Mouse (Mus musculus): Measurements from ENCODE around the gene Cyren.
A peak's percentile ranks its signal among the peaks of the same experiment; 100 is the strongest.

Cyren gene

GRCm38 (mm10) chr6:34865711-34866593 lies 11.9 kb downstream of the Cyren start:
- DNase-seq, result no peak

DNA sequence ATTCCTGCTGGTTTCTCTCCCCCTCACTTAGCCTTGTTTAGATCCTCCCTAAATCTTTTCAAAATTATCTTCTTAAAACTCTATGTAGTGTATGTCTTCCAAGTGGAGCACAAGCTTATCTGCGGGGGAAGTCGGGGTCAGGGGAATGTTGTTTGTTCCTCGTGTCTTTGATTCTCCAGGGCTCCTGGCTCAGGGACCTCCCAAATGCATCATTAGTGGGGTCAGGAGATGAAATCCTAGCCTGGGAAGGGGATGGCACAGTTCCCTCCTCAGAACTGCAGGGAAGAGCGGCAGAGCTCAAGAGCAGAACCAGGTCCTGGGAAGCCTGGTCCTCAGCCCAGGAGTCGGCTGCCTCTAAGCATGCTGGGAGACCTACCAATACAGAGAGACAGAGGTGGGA lies 12.6 kb downstream of the Cyren start:
- no peak for DNase-seq

- no peak for DNase-seq
These were observed 13.9 kb downstream of the Cyren start for GRCm38 (mm10) chr6:34863786-34864514.

DNA sequence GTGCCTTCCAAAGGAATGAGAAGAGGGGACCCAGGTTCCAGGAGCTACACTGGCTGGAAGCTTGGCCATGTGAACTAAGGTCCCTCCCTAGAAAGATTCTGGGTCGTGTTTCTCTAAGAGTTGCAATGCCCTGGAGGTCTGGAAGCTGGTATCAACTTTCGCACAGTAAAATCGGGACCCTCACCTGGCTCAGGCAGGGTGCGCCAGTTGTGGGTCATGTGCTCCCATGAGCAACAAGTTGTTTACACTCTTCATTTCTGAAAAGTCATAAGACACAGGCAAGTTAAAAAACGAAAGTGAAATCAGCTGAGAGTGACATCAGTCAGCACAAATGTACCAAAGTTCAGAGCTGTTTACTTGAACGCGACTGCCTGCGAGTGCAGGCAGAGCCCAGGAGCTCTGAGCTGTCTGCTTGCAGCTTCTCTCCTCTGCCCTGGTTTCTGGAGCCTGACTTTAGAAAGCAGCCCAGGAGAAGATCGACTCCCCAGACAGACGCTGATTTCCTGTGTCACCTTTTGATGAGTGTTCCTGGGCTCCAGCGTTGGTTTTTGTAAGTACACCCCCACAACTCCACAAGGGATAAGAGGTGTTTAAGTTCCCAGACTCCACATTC lies 15.0 kb downstream of the Cyren start, which contains the start of gene Tmem140:
Gene Tmem140, plus strand, starts transcription at position 356 of the 613 bp plus-strand sequence.
- DNase-seq, result peak; percentile 65

GRCm38 (mm10) chr6:34862381-34862780 lies 15.5 kb downstream of the Cyren start:
- peak; percentile 65 for DNase-seq

DNA sequence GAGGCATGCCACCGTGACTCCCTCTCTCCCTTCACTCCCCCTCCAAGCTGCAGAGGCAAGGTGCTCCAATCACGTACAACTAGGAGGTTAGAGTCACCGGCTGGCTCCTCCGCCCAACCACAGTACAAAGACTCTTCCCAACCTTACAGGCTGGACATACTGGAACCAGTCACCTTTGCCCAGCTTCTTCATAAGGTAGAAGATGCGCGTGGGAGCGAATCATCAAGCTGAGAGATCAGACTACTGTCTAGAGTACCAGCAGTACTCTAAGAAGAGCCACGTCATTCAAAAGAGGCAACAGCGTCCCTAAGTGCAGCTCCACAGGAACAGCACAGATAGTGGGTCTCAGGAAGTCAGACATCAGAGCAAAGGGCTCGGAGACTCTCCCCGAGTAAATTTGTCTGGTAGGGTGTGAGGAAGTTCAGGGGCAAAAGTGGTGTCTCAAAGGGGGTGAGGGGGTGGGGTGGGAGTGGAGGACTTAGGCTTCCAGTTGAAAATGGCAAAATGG lies 16.3 kb downstream of the Cyren start:
- DNase-seq, result peak; percentile 34

DNA sequence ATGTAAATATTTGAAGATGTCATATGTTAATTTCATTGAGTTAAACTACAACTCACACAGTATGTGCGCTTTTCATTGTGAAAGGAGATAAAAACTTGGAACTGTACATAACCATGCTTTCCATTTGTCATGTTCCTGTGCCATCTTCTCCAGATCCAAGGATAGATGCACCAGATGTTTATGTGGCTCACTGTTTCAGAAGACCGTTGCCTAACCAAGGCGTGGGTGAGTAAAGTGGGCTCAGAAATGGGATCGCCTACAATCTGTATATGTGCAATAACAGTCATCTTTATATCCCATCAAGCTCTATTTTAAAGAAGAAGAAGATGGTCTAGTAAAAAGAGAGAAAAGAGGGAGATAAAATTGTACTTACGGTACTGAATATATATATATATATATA lies 45.5 kb downstream of the Cyren start:
- DNase-seq, result no peak

DNA sequence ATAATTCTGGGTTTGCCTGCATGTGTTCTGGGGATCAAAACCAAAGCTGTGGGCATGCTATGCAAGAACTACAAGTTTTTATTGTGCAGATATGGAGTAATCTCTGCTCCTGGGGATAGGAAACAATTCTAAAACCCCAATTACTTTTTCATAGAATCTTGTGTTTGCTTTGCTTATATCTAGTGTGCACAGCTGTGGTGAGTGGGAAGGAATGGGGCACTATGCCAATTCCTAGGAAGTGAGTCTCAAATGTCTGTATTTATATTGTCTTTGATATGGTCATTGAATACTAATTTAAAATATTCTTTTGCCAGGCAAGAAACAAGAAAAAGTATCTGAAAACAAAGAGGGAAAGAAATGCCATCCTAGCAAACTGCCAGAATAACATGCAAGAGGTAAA lies 53.5 kb downstream of the Cyren start:
- DNase-seq, result no peak
